Comparison of ENCODE assay signal across 8 mouse cellular contexts in the genomic region with DNA sequence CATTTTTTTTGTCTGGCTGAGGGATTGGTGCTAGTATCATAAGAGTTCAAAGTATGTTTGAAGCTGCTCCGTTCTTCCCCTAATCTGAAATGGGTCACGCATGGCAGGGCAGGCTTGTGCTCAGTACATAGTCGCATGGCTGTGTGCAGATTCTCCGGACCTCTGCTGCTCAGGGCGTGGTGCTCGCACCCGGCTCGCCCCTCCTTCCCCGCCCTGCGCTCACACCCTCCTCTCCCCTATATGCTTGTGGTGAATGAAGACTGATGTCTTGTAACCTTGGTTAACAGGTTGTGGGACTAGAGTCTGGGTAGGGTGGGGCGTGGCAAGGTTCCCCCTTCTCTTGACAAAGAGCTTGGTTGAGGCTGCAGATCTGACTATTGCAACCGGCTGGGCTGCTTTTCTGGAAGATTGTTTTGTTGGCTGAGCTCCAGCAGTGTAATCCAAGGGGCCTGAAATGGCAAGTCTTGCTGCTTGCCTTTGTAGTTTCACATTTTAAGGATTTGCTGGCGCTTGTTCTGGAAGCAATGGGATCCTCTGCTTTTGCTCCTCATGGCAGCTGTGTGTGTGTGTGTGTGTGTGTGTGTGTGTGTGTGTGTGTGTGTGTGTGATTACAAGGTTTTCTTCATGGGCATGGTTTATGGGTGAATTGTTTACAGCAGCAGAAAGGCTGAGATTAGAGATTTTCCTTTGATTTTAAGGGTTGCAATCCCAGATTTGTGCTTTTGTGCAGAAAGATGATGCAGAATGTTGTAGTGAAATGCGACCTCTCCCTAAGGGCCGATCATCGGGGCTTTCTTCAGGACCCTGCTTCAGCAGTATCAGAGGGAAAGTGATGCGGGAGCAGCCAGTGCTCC.
DNase-seq lines count a peak whose midpoint lies in the region; ATAC-seq and TF ChIP-seq lines count a peak whose summit lies in the region.

No protein-coding gene starts in this region.

- peaks cover 15% of the 10 kb centered on the region for H3K4me1 ChIP-seq in hindbrain, embryonic 15.5 days (replicated peaks)
- H3K4me1 ChIP-seq in liver, adult 2 months (ENCODE audit: control insufficient read depth, insufficient read depth, low read length) = peaks cover 10% of the 10 kb centered on the region
- H3K4me1 ChIP-seq in midbrain, postnatal 0 days (ENCODE audit: insufficient read depth, low read length) = peaks cover 6% of the 10 kb centered on the region; the same call in 1 of the 2 replicates
- H3K4me1 ChIP-seq in stomach, embryonic 16.5 days (ENCODE audit: control insufficient read depth, insufficient read depth, low read length) = peaks cover 32% of the 10 kb centered on the region

- TF ChIP-seq CTCF in liver, adult 2 months (IDR thresholded peaks at IDR 0.05; ENCODE audit: low read depth, low read length) = no peak
- no peak for TF ChIP-seq CTCF in midbrain, postnatal 0 days (IDR thresholded peaks at IDR 0.05)

- H3K79me2 ChIP-seq in liver, adult 2 months (ENCODE audit: control insufficient read depth, insufficient read depth, low read length) = no peaks in the 10 kb centered on the region

- peak overlapping the region; percentile 10; the same call in 1 of the 2 replicates for H3K9ac ChIP-seq in hindbrain, embryonic 15.5 days
- H3K9ac ChIP-seq in liver, adult 2 months (ENCODE audit: low read depth, low read length) = no peak overlapping the region
- H3K9ac ChIP-seq in midbrain, postnatal 0 days (replicated peaks; ENCODE audit: low read length, poor library complexity, severe bottlenecking) = 0 out of 2 replicates have a peak overlapping the region, but pooled peaks have one; percentile 3
- H3K9ac ChIP-seq in stomach, embryonic 16.5 days (ENCODE audit: low read length) = peak overlapping the region; percentile 58

- DNase-seq in NIH3T3 (ENCODE audit: low read depth) = peak; percentile 90
- DNase-seq in brain, adult 2 months (ENCODE audit: low read depth, low spot score) = peak; percentile 51
- peak; percentile 43 to 55 for DNase-seq in gastrocnemius, adult 8-10 months (ENCODE audit: low spot score in 2 of 2)
- DNase-seq in liver, adult 2 months (ENCODE audit: extremely low read depth, low read depth, low spot score) = no peak
- DNase-seq in midbrain, postnatal 0 days (ENCODE audit: low spot score) = peak; percentile 72
- DNase-seq in frontal cortex, postnatal 36 days (ENCODE audit: low spot score in 2 of 2) = no peak

- peak overlapping the region; percentile 17 for H3K4me3 ChIP-seq in hindbrain, embryonic 15.5 days
- H3K4me3 ChIP-seq in liver, adult 2 months (ENCODE audit: insufficient read depth, low read depth, low read length) = peak overlapping the region; percentile 7; the same call in 1 of the 2 replicates
- peak overlapping the region; percentile 12; the same call in 1 of the 2 replicates for H3K4me3 ChIP-seq in midbrain, postnatal 0 days (ENCODE audit: low read depth, low read length)
- H3K4me3 ChIP-seq in stomach, embryonic 16.5 days (replicated peaks; ENCODE audit: low read length) = peak overlapping the region; percentile 16

- H3K9me3 ChIP-seq in hindbrain, embryonic 15.5 days = no peaks in the 10 kb centered on the region
- no peaks in the 10 kb centered on the region for H3K9me3 ChIP-seq in midbrain, postnatal 0 days (ENCODE audit: low read length)
- no peaks in the 10 kb centered on the region for H3K9me3 ChIP-seq in stomach, embryonic 16.5 days (replicated peaks; ENCODE audit: control insufficient read depth, low read length)

- WGBS in hindbrain, embryonic 15.5 days = 41% methylated on average over 17 of the region's 17 CpGs
- 67% methylated on average over 17 of the region's 17 CpGs for WGBS in liver, adult 2 months
- WGBS in midbrain, postnatal 0 days = 16% methylated on average over 17 of the region's 17 CpGs
- 14% methylated on average over 17 of the region's 17 CpGs for WGBS in stomach, embryonic 16.5 days

- H3K4me2 ChIP-seq in hindbrain, embryonic 15.5 days = peak overlapping the region; percentile 48
- peak overlapping the region; percentile 44 for H3K4me2 ChIP-seq in midbrain, postnatal 0 days (ENCODE audit: low read depth, low read length, poor library complexity, severe bottlenecking)
- peak overlapping the region; percentile 55 for H3K4me2 ChIP-seq in stomach, embryonic 16.5 days (ENCODE audit: low read depth, low read length)

- peak overlapping the region; percentile 61 for H3K27ac ChIP-seq in hindbrain, embryonic 15.5 days (replicated peaks)
- H3K27ac ChIP-seq in liver, adult 2 months (replicated peaks; ENCODE audit: insufficient read depth, low read depth, low read length) = peak overlapping the region; percentile 40; the same call in 1 of the 2 replicates
- peak overlapping the region; percentile 48 for H3K27ac ChIP-seq in midbrain, postnatal 0 days (ENCODE audit: low read depth, low read length)
- peak overlapping the region; percentile 98 for H3K27ac ChIP-seq in stomach, embryonic 16.5 days (ENCODE audit: low read length)

- H3K27me3 ChIP-seq in hindbrain, embryonic 15.5 days = no peaks in the 10 kb centered on the region
- no peaks in the 10 kb centered on the region for H3K27me3 ChIP-seq in liver, adult 2 months (ENCODE audit: control insufficient read depth, insufficient read depth, low read length)
- H3K27me3 ChIP-seq in midbrain, postnatal 0 days (ENCODE audit: insufficient read depth, low read length) = no peaks in the 10 kb centered on the region
- H3K27me3 ChIP-seq in stomach, embryonic 16.5 days (ENCODE audit: control insufficient read depth, insufficient read depth, low read length) = no peaks in the 10 kb centered on the region

- no peaks in the 10 kb centered on the region for H3K36me3 ChIP-seq in hindbrain, embryonic 15.5 days
- no peaks in the 10 kb centered on the region for H3K36me3 ChIP-seq in liver, adult 2 months (ENCODE audit: control insufficient read depth, insufficient read depth, low read length)
- H3K36me3 ChIP-seq in midbrain, postnatal 0 days (ENCODE audit: insufficient read depth, low read length) = no peaks in the 10 kb centered on the region
- no peaks in the 10 kb centered on the region for H3K36me3 ChIP-seq in stomach, embryonic 16.5 days (ENCODE audit: control insufficient read depth, insufficient read depth, low read length)

- ATAC-seq in hindbrain, embryonic 15.5 days (ENCODE audit: low FRiP score, low read depth) = peak; percentile 86
- peak; percentile 65 for ATAC-seq in midbrain, postnatal 0 days (ENCODE audit: low FRiP score)
- peak; percentile 88 for ATAC-seq in stomach, embryonic 16.5 days (ENCODE audit: insufficient read depth, low FRiP score)

- TF ChIP-seq POLR2A in liver, adult 2 months (IDR thresholded peaks at IDR 0.05; ENCODE audit: extremely low read depth, insufficient read depth, low read length) = no peak

Comparison
In these comparisons a context has a peak if more than half of its experiments do, and no peak if none do; other contexts are left out.
1. DNase-seq: peak in NIH3T3 (single experiment), brain, adult 2 months (single experiment), gastrocnemius, adult 8-10 months (2 of 2) and midbrain, postnatal 0 days (single experiment); none in liver, adult 2 months (single experiment) and frontal cortex, postnatal 36 days (0 of 2).
2. H3K27ac ChIP-seq: peak in every context shown above with its lines; median percentile 98 in stomach, embryonic 16.5 days; 61 in hindbrain, embryonic 15.5 days; 48 in midbrain, postnatal 0 days; 40 in liver, adult 2 months.
3. Peak in every context shown above with its lines, with median percentiles within 50 percentile points of each other: ATAC-seq, H3K4me2 ChIP-seq and H3K4me3 ChIP-seq.